Mouse (Mus musculus) spleen, postnatal 4 days (tissue): Measurements from ENCODE around the gene Rwdd2b.

Source experiments
- DNase-seq, 2 experiments: peaks; one replicate each; pipeline ENCODE4 v3.0.0; 2022; ENCODE audit warnings: low spot score in 2 of 2

Gene Rwdd2b

DNA sequence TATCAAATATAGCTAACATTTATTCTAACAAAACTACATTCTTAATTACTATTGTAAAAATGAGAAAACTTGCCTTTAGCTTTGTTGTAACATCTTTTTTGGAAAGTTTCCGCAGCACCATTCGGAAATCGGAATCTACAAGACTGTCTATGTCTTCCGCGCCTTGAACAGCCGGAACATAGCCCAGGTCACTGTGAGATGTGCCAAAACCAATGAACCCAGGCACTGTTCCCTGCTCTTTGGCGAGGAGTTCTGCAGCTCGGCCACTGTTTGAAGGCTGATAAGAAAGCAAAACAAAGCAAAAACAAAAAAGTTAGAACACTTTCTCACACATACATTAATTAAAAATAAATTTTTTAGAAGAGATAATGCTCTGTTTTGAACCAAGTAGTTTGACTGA, 12.9 kb downstream of the Rwdd2b start:
- DNase-seq: no peak

GRCm38 (mm10) chr16:87420662-87421061, 19.7 kb downstream of the Rwdd2b start:
- DNase-seq: no peak

GRCm38 (mm10) chr16:87405001-87405400, 35.4 kb downstream of the Rwdd2b start:
- peak; percentile 43 to 70 for DNase-seq

- peak; percentile 30 to 65 for DNase-seq
Measured at GRCm38 (mm10) chr16:87393813-87394548, 46.4 kb downstream of the Rwdd2b start.

DNA sequence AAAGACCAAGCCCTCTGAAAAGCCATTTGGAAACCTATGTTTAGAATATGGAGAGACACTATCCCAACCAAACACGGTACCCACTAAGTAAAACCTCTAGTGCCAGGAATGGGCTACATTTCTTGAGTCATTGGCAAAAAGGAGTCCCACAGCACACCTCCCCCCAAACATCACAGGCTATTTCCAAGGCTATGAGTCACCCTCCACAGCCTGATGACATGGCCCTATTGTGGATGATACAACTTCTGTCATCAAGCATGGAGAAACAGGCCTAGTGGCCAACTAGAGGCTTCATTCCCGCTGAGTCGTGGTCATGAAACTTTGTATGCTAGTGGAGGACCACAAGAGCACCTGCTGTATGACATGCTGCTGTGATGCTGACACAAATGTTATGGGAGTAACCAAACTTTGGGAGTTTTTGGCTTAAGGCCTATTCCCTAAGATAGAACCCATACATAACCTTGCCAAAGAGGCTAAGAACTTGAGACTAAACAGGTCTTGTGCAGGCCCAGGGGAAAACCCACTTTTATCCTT, 52.9 kb downstream of the Rwdd2b start:
- DNase-seq: no peak

- DNase-seq: no peak
Measured at GRCm38 (mm10) chr16:87384366-87384765, 56.0 kb downstream of the Rwdd2b start.
